Mouse (Mus musculus): ENCODE data around the gene Mtfmt. TPM values are rescaled to one million over a fixed set of nuclear protein-coding genes. Genes with fewer than 3 reads are reported as not detected.

Gene Mtfmt
- total RNA-seq (2023), result 10 to 100 TPM; 26.9 to 29.7 TPM

GRCm38 (mm10) chr9:65435671-65436301, at the start of gene Mtfmt:
Gene Mtfmt, plus strand, starts transcription at chr9:65435782.

GRCm38 (mm10) chr9:65391613-65391964, 44.0 kb upstream of the Mtfmt start, which contains the start of gene Kbtbd13:
Gene Kbtbd13, minus strand, starts transcription at chr9:65391652.

GRCm38 (mm10) chr9:65398279-65398678, 37.3 kb upstream of the Mtfmt start, which contains the start of gene Rasl12:
Gene Rasl12, plus strand, starts transcription at chr9:65398506.

GRCm38 (mm10) chr9:65422760-65423501, 12.7 kb upstream of the Mtfmt start, which contains the start of gene Slc51b:
Gene Slc51b, minus strand, starts transcription at chr9:65422955.

DNA sequence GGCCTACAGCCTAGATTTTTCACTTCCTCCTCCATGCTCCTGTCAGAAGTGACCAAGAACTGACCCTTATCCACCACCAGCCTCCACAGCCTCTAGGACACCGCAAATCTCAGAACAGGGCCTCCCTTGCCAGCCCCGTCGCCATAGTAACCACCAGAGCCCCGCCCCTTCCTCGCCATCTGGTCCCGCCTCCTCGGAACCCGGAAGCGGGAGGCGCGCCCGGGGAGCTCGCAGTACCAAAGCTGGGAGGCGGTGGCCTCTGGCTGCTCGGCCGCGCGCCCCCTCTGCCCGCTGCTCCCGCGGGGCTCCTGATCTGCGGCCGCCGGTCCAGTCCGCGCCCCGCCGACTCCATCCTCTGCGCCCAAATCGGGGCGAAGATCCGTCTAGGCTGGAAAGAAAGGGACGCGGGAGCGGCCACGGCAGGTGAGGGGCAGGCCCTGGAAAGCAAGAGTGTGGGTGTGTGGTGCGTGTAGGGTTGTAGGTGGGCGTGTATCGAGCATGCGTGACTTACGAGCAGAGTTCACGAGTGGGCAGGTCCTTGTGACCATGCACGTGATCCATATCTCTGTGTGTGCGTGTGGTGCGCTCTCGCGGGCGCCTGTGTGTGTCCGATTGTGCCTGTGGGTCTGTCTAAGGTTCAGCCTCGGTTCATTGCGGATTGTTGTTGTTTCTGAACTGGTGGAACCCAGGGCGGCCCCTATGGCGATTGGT, 25.3 kb downstream of the Mtfmt start, which contains the start of gene Spg21:
Gene Spg21, plus strand, starts transcription at position 216 of the 711 bp plus-strand sequence.

Other genes with a start within 250 kb of the Mtfmt start
- gene Parp16, start 240.4 kb upstream of the Mtfmt start, total RNA-seq (2023), result 1 to 10 TPM; 6.1 to 7.0 TPM
- not detected for gene Cilp, start 170.6 kb upstream of the Mtfmt start, total RNA-seq (2023)
- 10 to 100 TPM; 27.2 to 31.9 TPM for gene Clpx, start 141.5 kb upstream of the Mtfmt start, total RNA-seq (2023)
- 10 to 100 TPM; 19.2 to 22.3 TPM for gene Pdcd7, start 89.7 kb upstream of the Mtfmt start, total RNA-seq (2023)
- gene Ubap1l, start 74.7 kb upstream of the Mtfmt start, total RNA-seq (2023), result 1 to 10 TPM; 3.9 to 6.4 TPM
- gene Kbtbd13, start 44.1 kb upstream of the Mtfmt start, total RNA-seq (2023), result not detected
- gene Rasl12, start 37.3 kb upstream of the Mtfmt start, total RNA-seq (2023), result under 1 TPM in 1 of 2 experiments, not detected in 1; 0.30 TPM
- gene Slc51b, start 12.8 kb upstream of the Mtfmt start, total RNA-seq (2023), result not detected
- gene Spg21, start 25.2 kb downstream of the Mtfmt start, total RNA-seq (2023), result 10 to 100 TPM; 53.7 to 55.1 TPM
- not detected for gene Ankdd1a, start 84.4 kb downstream of the Mtfmt start, total RNA-seq (2023)
- 10 to 100 TPM; 34.1 to 41.2 TPM for gene Plekho2, start 144.3 kb downstream of the Mtfmt start, total RNA-seq (2023)
- under 1 TPM; 0.71 to 0.76 TPM for gene Pif1, start 151.4 kb downstream of the Mtfmt start, total RNA-seq (2023)
- gene Rbpms2, start 193.9 kb downstream of the Mtfmt start, total RNA-seq (2023), result 1 to 10 TPM in 1 of 2 experiments, not detected in 1; 1.5 TPM
- gene Oaz2, start 232.2 kb downstream of the Mtfmt start, total RNA-seq (2023), result 10 to 100 TPM; 33.9 to 42.6 TPM

All from T-cell, adult 66 days (primary cell).